Mouse (Mus musculus): ENCODE results near the gene Cacng7. TPM values are rescaled to one million over a fixed set of nuclear protein-coding genes. Genes with fewer than 3 reads are reported as not detected.
A peak's percentile ranks its signal among the peaks of the same experiment; 100 is the strongest.

The Cacng7 gene
- polyA plus RNA-seq, 1 experiment from 2014 or later, result 4.9 TPM

DNA sequence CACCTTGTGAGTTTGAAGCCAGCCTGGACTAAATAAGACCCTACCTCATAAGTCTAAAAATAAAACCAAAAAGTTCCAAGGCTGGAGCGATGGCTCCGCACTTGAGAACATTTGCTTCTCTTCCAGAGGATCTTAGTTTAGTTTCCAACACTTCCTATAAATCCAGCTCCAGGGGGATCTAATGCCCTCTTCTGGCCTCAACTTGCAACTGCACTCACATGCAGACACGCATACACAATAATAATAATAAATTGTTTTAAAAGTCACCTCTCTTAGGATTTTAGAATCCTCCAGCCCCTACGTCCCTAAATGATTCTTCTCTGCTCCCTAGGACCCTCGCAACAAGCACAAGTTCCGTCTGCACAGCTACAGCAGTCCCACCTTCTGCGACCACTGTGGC, 22.5 kb upstream of the Cacng7 start:
- Histone ChIP-seq H3K9me3 (ENCODE audit: control insufficient read depth, low read length) (no peaks in the 10 kb centered on the region; the same call in 1 of the 2 replicates), H3K27ac (ENCODE audit: low read depth, low read length) (no peak overlapping the region), H3K4me1 (replicated peaks; ENCODE audit: control insufficient read depth, insufficient read depth, low read length) (no peaks in the 10 kb centered on the region), H3K4me2 (ENCODE audit: low read depth, low read length, severe bottlenecking) (no peak overlapping the region), H3K4me3 (ENCODE audit: low read depth, low read length) (no peak overlapping the region), H3K9ac (ENCODE audit: low read length) (no peak overlapping the region), H3K36me3 (ENCODE audit: control insufficient read depth, insufficient read depth, low read length) (no peaks in the 10 kb centered on the region), H3K27me3 (ENCODE audit: control insufficient read depth, insufficient read depth, low read length) (no peaks in the 10 kb centered on the region)
- ATAC-seq (replicated peaks; ENCODE audit: low FRiP score) (no peak), DNase-seq (ENCODE audit: low spot score) (no peak)
- 95% methylated on average over 7 of the region's 7 CpGs for WGBS

DNA sequence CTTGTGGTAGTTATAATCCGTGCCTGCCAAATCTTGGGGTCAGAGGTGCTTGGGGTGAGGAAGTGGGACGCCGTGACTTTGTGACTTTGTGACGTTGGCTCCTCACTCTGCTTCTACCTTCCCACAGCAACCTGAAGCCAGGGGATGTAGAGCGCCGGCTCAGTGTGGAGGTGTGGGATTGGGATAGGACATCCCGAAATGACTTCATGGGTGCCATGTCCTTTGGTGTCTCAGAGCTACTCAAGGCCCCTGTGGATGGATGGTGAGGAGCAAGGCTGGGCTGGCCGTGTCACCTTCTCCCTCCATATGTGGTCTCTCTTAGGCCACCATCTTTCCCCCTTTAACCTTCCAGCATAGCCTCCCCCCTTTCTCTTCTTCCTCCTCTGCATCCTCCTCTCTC, 19.2 kb upstream of the Cacng7 start:
- WGBS, result 84% methylated on average over 8 of the region's 8 CpGs
- H3K36me3 ChIP-seq (ENCODE audit: control insufficient read depth, insufficient read depth, low read length), result no peaks in the 10 kb centered on the region
- H3K4me1 ChIP-seq (replicated peaks; ENCODE audit: control insufficient read depth, insufficient read depth, low read length), result no peaks in the 10 kb centered on the region
- no peak; the same call in 1 of the 2 replicates for ATAC-seq (replicated peaks; ENCODE audit: low FRiP score)
- H3K27ac ChIP-seq (ENCODE audit: low read depth, low read length), result no peak overlapping the region
- H3K27me3 ChIP-seq (ENCODE audit: control insufficient read depth, insufficient read depth, low read length), result no peaks in the 10 kb centered on the region
- no peak overlapping the region for H3K9ac ChIP-seq (ENCODE audit: low read length)
- no peak overlapping the region for H3K4me3 ChIP-seq (ENCODE audit: low read depth, low read length)
- H3K9me3 ChIP-seq (ENCODE audit: control insufficient read depth, low read length), result no peaks in the 10 kb centered on the region; the same call in 1 of the 2 replicates
- DNase-seq (ENCODE audit: low spot score), result no peak
- H3K4me2 ChIP-seq (ENCODE audit: low read depth, low read length, severe bottlenecking), result no peak overlapping the region

DNA sequence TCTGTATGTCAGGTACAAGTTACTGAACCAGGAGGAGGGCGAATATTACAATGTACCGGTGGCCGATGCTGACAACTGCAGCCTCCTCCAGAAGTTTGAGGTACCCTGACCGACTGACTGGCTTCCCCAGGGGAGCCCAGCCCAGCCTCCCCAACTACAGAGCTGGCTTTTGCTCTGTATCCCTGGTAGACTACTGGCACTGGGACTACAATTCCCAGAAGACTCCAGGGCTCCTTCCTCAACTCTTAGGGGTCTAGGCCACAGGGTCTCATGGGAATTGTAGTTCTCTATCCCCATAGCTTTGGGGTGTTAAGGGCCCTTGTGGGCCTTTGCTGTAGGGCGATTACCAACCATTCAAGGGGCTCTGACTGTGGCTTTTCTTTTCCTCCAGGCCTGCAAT, 18.6 kb upstream of the Cacng7 start:
- Histone ChIP-seq H3K36me3 (ENCODE audit: control insufficient read depth, insufficient read depth, low read length) (no peaks in the 10 kb centered on the region), H3K4me2 (ENCODE audit: low read depth, low read length, severe bottlenecking) (no peak overlapping the region), H3K9me3 (ENCODE audit: control insufficient read depth, low read length) (no peaks in the 10 kb centered on the region; the same call in 1 of the 2 replicates), H3K27ac (ENCODE audit: low read depth, low read length) (no peak overlapping the region), H3K27me3 (ENCODE audit: control insufficient read depth, insufficient read depth, low read length) (no peaks in the 10 kb centered on the region), H3K4me1 (replicated peaks; ENCODE audit: control insufficient read depth, insufficient read depth, low read length) (no peaks in the 10 kb centered on the region), H3K9ac (ENCODE audit: low read length) (no peak overlapping the region), H3K4me3 (ENCODE audit: low read depth, low read length) (no peak overlapping the region)
- ATAC-seq (replicated peaks; ENCODE audit: low FRiP score), result peak; percentile 60; the same call in 1 of the 2 replicates
- no peak for DNase-seq (ENCODE audit: low spot score)
- WGBS, result 64% methylated on average over 5 of the region's 5 CpGs

DNA sequence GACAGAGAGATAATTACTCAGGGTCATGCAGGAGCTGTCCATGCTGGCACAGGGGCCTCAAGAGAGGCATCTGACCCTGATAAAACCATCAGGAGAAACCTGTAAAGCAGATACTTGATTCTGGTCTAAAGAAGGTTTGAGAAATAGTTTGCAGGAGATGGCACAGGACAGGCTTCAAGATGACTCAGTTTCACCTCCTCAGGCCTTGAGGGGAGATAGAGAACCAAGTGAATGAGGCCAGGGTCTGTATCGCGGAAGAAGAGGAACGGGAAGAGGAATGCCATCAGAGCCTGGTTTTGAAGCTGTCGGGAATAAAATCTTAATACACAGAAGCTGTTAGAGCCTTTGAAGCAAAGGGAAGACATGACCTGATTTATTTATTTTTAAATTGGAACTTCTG, 15.1 kb upstream of the Cacng7 start:
- H3K36me3 ChIP-seq (ENCODE audit: control insufficient read depth, insufficient read depth, low read length), result no peaks in the 10 kb centered on the region
- no peak overlapping the region for H3K4me2 ChIP-seq (ENCODE audit: low read depth, low read length, severe bottlenecking)
- DNase-seq (ENCODE audit: low spot score), result no peak
- no peaks in the 10 kb centered on the region for H3K27me3 ChIP-seq (ENCODE audit: control insufficient read depth, insufficient read depth, low read length)
- no peak for ATAC-seq (replicated peaks; ENCODE audit: low FRiP score)
- no peaks in the 10 kb centered on the region for H3K4me1 ChIP-seq (replicated peaks; ENCODE audit: control insufficient read depth, insufficient read depth, low read length)
- no peak overlapping the region for H3K4me3 ChIP-seq (ENCODE audit: low read depth, low read length)
- no peaks in the 10 kb centered on the region for H3K9me3 ChIP-seq (ENCODE audit: control insufficient read depth, low read length)
- H3K27ac ChIP-seq (ENCODE audit: low read depth, low read length), result no peak overlapping the region
- no peak overlapping the region for H3K9ac ChIP-seq (ENCODE audit: low read length)
- WGBS, result 65% methylated on average over 4 of the region's 4 CpGs

DNA sequence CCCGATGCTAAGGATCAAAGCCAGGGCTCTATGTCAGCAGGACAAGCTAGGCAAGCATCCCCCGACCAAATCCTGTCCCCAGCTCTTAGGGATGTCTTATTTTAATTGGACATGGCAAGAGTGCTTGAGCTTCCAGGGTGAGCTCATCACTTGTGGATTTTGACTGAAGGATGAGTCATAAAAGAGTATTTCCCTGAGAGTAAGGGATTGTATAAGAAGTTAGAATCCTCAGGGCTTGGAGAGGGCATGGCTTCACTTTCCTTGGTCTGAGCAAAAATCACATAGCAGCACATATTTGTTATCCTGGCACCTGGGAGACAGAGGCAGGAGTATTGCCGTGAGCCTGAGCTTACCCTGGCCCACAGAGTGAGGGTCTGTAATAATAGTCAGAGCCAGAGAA, 11.9 kb upstream of the Cacng7 start:
- no peak for DNase-seq (ENCODE audit: low spot score)
- no peak for ATAC-seq (replicated peaks; ENCODE audit: low FRiP score)

GRCm38 (mm10) chr7:3323826-3324225, 8.9 kb upstream of the Cacng7 start:
- no peak for ATAC-seq (replicated peaks; ENCODE audit: low FRiP score)

More for the DNA sequence above, 11.9 kb upstream of the Cacng7 start:
- H3K4me3 ChIP-seq (ENCODE audit: low read depth, low read length), result no peak overlapping the region
- WGBS, result 76% methylated on average over 3 of the region's 3 CpGs
- H3K27ac ChIP-seq (ENCODE audit: low read depth, low read length), result no peak overlapping the region
- no peak overlapping the region for H3K9ac ChIP-seq (ENCODE audit: low read length)
- H3K9me3 ChIP-seq (ENCODE audit: control insufficient read depth, low read length), result no peaks in the 10 kb centered on the region
- no peaks in the 10 kb centered on the region for H3K4me1 ChIP-seq (replicated peaks; ENCODE audit: control insufficient read depth, insufficient read depth, low read length)
- H3K36me3 ChIP-seq (ENCODE audit: control insufficient read depth, insufficient read depth, low read length), result no peaks in the 10 kb centered on the region
- H3K4me2 ChIP-seq (ENCODE audit: low read depth, low read length, severe bottlenecking), result no peak overlapping the region
- H3K27me3 ChIP-seq (ENCODE audit: control insufficient read depth, insufficient read depth, low read length), result no peaks in the 10 kb centered on the region

GRCm38 (mm10) chr7:3327961-3328360, 4.8 kb upstream of the Cacng7 start:
- no peak overlapping the region for H3K4me2 ChIP-seq (ENCODE audit: low read depth, low read length, severe bottlenecking)
- H3K27me3 ChIP-seq (ENCODE audit: control insufficient read depth, insufficient read depth, low read length), result no peaks in the 10 kb centered on the region; the same call in 1 of the 2 replicates
- WGBS, result 81% methylated on average over 4 of the region's 4 CpGs
- no peaks in the 10 kb centered on the region for H3K9me3 ChIP-seq (ENCODE audit: control insufficient read depth, low read length)
- H3K9ac ChIP-seq (ENCODE audit: low read length), result no peak overlapping the region
- H3K4me3 ChIP-seq (ENCODE audit: low read depth, low read length), result no peak overlapping the region
- DNase-seq (ENCODE audit: low spot score) (no peak), ATAC-seq (replicated peaks; ENCODE audit: low FRiP score) (no peak)
- no peaks in the 10 kb centered on the region for H3K4me1 ChIP-seq (replicated peaks; ENCODE audit: control insufficient read depth, insufficient read depth, low read length)
- no peaks in the 10 kb centered on the region for H3K36me3 ChIP-seq (ENCODE audit: control insufficient read depth, insufficient read depth, low read length)
- no peak overlapping the region for H3K27ac ChIP-seq (ENCODE audit: low read depth, low read length)

More at GRCm38 (mm10) chr7:3323826-3324225, 8.9 kb upstream of the Cacng7 start:
- H3K27ac ChIP-seq (ENCODE audit: low read depth, low read length), result no peak overlapping the region
- DNase-seq (ENCODE audit: low spot score), result no peak
- H3K27me3 ChIP-seq (ENCODE audit: control insufficient read depth, insufficient read depth, low read length), result no peaks in the 10 kb centered on the region
- no peak overlapping the region for H3K4me3 ChIP-seq (ENCODE audit: low read depth, low read length)
- no peaks in the 10 kb centered on the region for H3K4me1 ChIP-seq (replicated peaks; ENCODE audit: control insufficient read depth, insufficient read depth, low read length)
- WGBS, result 83% methylated on average over 1 of the region's 1 CpGs
- H3K4me2 ChIP-seq (ENCODE audit: low read depth, low read length, severe bottlenecking), result no peak overlapping the region
- H3K36me3 ChIP-seq (ENCODE audit: control insufficient read depth, insufficient read depth, low read length), result no peaks in the 10 kb centered on the region
- H3K9ac ChIP-seq (ENCODE audit: low read length), result no peak overlapping the region
- no peaks in the 10 kb centered on the region for H3K9me3 ChIP-seq (ENCODE audit: control insufficient read depth, low read length)

DNA sequence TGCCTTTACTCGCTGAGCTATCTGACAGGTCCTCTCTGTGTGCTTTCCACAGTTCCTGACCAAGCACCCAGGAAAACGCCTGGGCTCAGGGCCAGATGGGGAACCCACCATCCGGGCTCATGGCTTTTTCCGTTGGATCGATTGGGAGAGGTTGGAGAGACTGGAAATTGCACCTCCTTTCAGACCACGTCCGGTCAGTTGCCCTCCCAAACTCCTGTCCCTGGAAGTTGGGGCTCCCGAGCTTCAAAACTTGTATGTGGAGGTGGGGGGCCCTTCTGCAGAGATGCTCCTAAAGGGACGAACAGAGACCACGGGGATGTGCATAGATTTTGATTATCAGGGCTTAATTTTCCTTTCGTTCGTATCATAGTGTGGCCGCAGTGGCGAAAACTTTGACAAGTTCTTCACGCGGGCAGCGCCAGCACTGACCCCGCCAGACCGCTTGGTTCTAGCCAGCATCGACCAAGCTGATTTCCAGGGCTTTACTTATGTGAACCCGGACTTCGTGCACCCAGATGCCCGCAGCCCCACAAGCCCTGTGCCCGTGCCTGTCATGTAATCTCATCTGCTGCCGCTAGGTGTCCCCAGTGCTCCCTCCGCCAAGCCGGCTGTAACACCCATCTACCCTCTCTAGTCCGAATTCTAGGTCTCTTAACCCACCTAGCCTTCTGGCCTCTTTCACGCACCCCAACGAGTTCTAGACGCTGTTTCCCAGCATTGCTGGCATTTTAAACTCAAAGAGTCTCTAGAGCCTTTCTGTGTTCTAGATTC, 2.8 kb upstream of the Cacng7 start:
- Histone ChIP-seq H3K9me3 (ENCODE audit: control insufficient read depth, low read length) (no peaks in the 10 kb centered on the region), H3K9ac (ENCODE audit: low read length) (no peak overlapping the region), H3K4me3 (ENCODE audit: low read depth, low read length) (no peak overlapping the region), H3K36me3 (ENCODE audit: control insufficient read depth, insufficient read depth, low read length) (no peaks in the 10 kb centered on the region), H3K4me1 (replicated peaks; ENCODE audit: control insufficient read depth, insufficient read depth, low read length) (peaks cover 6% of the 10 kb centered on the region; the same call in 1 of the 2 replicates), H3K4me2 (ENCODE audit: low read depth, low read length, severe bottlenecking) (peak overlapping the region; percentile 37; the same call in 1 of the 2 replicates), H3K27ac (ENCODE audit: low read depth, low read length) (no peak overlapping the region), H3K27me3 (ENCODE audit: control insufficient read depth, insufficient read depth, low read length) (no peaks in the 10 kb centered on the region; the same call in 1 of the 2 replicates)
- DNase-seq (ENCODE audit: low spot score) (peak; percentile 88), ATAC-seq (replicated peaks; ENCODE audit: low FRiP score) (no peak)
- WGBS, result 22% methylated on average over 31 of the region's 31 CpGs

DNA sequence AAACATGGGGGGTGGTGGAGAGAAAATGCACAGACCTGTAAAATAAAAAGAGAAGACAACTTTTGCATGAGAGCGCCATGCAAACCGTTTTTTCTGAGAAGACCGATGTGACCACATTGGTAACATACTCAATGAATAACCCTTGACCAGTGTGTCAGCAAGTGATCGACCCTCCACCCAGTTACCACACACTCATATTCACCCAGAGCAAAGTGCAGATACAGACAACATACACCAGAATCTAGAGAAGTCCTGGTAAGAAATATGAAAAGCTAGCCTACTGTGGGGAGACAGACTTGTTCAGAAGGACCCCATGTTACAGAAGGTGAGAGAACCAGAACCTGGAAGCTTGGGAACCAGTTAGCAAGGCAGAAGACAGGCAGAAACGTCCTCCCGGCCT, 1.6 kb upstream of the Cacng7 start:
- Histone ChIP-seq H3K27me3 (ENCODE audit: control insufficient read depth, insufficient read depth, low read length) (no peaks in the 10 kb centered on the region; the same call in 1 of the 2 replicates), H3K36me3 (ENCODE audit: control insufficient read depth, insufficient read depth, low read length) (no peaks in the 10 kb centered on the region), H3K9ac (ENCODE audit: low read length) (peak overlapping the region; percentile 83; the same call in 1 of the 2 replicates), H3K9me3 (ENCODE audit: control insufficient read depth, low read length) (no peaks in the 10 kb centered on the region), H3K4me1 (replicated peaks; ENCODE audit: control insufficient read depth, insufficient read depth, low read length) (peaks cover 6% of the 10 kb centered on the region; the same call in 1 of the 2 replicates), H3K27ac (ENCODE audit: low read depth, low read length) (no peak overlapping the region), H3K4me3 (ENCODE audit: low read depth, low read length) (peak overlapping the region; percentile 80), H3K4me2 (ENCODE audit: low read depth, low read length, severe bottlenecking) (peak overlapping the region; percentile 60)
- ATAC-seq (replicated peaks; ENCODE audit: low FRiP score) (0 out of 2 replicates have a peak, but pooled peaks have one; percentile 0), DNase-seq (ENCODE audit: low spot score) (no peak)
- 53% methylated on average over 6 of the region's 6 CpGs for WGBS
